Comparison of ENCODE assay signal across 31 mouse cellular contexts in genomic region chr11:96542561-96542960, GRCm38 (mm10).
DNase-seq lines count a peak whose midpoint lies in the region; ATAC-seq and TF ChIP-seq lines count a peak whose summit lies in the region.
"Had no signal": no experiment of that assay in that cellular context is flagged by ENCODE, and none has a peak within 500 bp of the region (broad histone marks: within the 10 kb centered on the region; RNA-seq: fewer than 3 reads in every experiment).

No protein-coding gene starts in this region.

- H3K4me1 ChIP-seq in hindbrain, embryonic 13.5 days (replicated peaks), result 0 out of 2 replicates have a peak, but pooled peaks cover 13% of the 10 kb centered on the region
- no peaks in the 10 kb centered on the region for H3K4me1 ChIP-seq in hindbrain, embryonic 14.5 days (replicated peaks; ENCODE audit: control insufficient read depth, insufficient read depth, low read length)
- peaks cover 62% of the 10 kb centered on the region for H3K4me1 ChIP-seq in kidney, embryonic 15.5 days
- H3K4me1 ChIP-seq in lung, postnatal 0 days (ENCODE audit: insufficient read depth, low read depth, low read length), result no peaks in the 10 kb centered on the region
- H3K4me1 ChIP-seq: embryonic facial prominence, embryonic 13.5 days; heart, embryonic 13.5 days; limb, embryonic 13.5 days; lung, embryonic 15.5 days; megakaryocyte, embryonic 14.5 days had no signal

- no peak for DNase-seq in hindbrain, embryonic 14.5 days (ENCODE audit: low spot score)
- peak; percentile 96 for DNase-seq in Patski (ENCODE audit: low read depth, low spot score)
- DNase-seq in kidney, postnatal 36 days, result peak; percentile 39 to 80
- no peak for DNase-seq in lung, postnatal 0 days (ENCODE audit: low spot score)
- DNase-seq: adrenal gland, postnatal 14 days; cerebellum, adult 11 months; cerebellum, adult 9-11 months; embryo, embryonic 11 days; gastrocnemius, adult 2 months; gastrocnemius, postnatal 36 days; heart, adult 2 months; heart, postnatal 10 days; layer of hippocampus, adult 9-11 months; lung, postnatal 4 days; right cerebral cortex, postnatal 4 days; thymus, adult 18-20 months; thymus, postnatal 25 days had no signal

- 0 out of 2 replicates have a peak overlapping the region, but pooled peaks have one; percentile 58 for H3K27ac ChIP-seq in hindbrain, embryonic 13.5 days
- no peak overlapping the region for H3K27ac ChIP-seq in hindbrain, embryonic 14.5 days
- peak overlapping the region; percentile 95 for H3K27ac ChIP-seq in kidney, embryonic 15.5 days
- no peak overlapping the region for H3K27ac ChIP-seq in lung, postnatal 0 days (ENCODE audit: low read length)
- H3K27ac ChIP-seq: embryonic facial prominence, embryonic 13.5 days; gastrocnemius, adult 2 months; heart, adult 2 months; heart, embryonic 13.5 days; left cerebral cortex, adult 2 months; limb, embryonic 13.5 days; lung, embryonic 15.5 days; stomach, postnatal 0 days had no signal

- H3K36me3 ChIP-seq in hindbrain, embryonic 13.5 days, result no peaks in the 10 kb centered on the region
- no peaks in the 10 kb centered on the region for H3K36me3 ChIP-seq in hindbrain, embryonic 14.5 days (replicated peaks; ENCODE audit: control insufficient read depth, insufficient read depth)
- H3K36me3 ChIP-seq in kidney, embryonic 15.5 days, result no peaks in the 10 kb centered on the region
- no peaks in the 10 kb centered on the region for H3K36me3 ChIP-seq in lung, postnatal 0 days (ENCODE audit: insufficient read depth, low read length)
- H3K36me3 ChIP-seq: embryonic facial prominence, embryonic 13.5 days; G1E; heart, embryonic 13.5 days; limb, embryonic 13.5 days; lung, embryonic 15.5 days had no signal

- no peak for TF ChIP-seq CTCF in Patski (IDR thresholded peaks at IDR 0.05)
- TF ChIP-seq CTCF in lung, postnatal 0 days (IDR thresholded peaks at IDR 0.05), result no peak

- H3K9me3 ChIP-seq in hindbrain, embryonic 13.5 days, result no peaks in the 10 kb centered on the region
- no peaks in the 10 kb centered on the region for H3K9me3 ChIP-seq in hindbrain, embryonic 14.5 days (ENCODE audit: control insufficient read depth, low read length)
- H3K9me3 ChIP-seq in kidney, embryonic 15.5 days (replicated peaks), result no peaks in the 10 kb centered on the region
- no peaks in the 10 kb centered on the region for H3K9me3 ChIP-seq in lung, postnatal 0 days (ENCODE audit: low read length)
- H3K9me3 ChIP-seq: embryonic facial prominence, embryonic 13.5 days; G1E; heart, embryonic 13.5 days; limb, embryonic 13.5 days; lung, embryonic 15.5 days; megakaryocyte, embryonic 14.5 days had no signal

- POLR2A ChIA-PET in Patski (lab: Charles Lee), result interaction anchor here (0.6 to 1.9 kb wide), 6 partner anchors 10 to 246 kb away, joined by 3 to 6 read pairs (median 4); partner anchors contain the start of gene Hoxb4

- WGBS in hindbrain, embryonic 13.5 days, result 76% methylated on average over 7 of the region's 7 CpGs
- WGBS in hindbrain, embryonic 14.5 days, result 72% methylated on average over 7 of the region's 7 CpGs
- WGBS in kidney, embryonic 15.5 days, result 42% methylated on average over 7 of the region's 7 CpGs
- WGBS in lung, postnatal 0 days, result 71% methylated on average over 7 of the region's 7 CpGs

- CTCF ChIA-PET in Patski (lab: Charles Lee), result interaction anchor here (0.8 to 2.7 kb wide), 5 partner anchors 9 to 131 kb away, joined by 3 to 7 read pairs (median 3); no protein-coding TSS in a partner anchor

- no peak for TF ChIP-seq EP300 in lung, postnatal 0 days (IDR thresholded peaks at IDR 0.05)

- H3K9ac ChIP-seq in hindbrain, embryonic 13.5 days, result no peak overlapping the region
- no peak overlapping the region for H3K9ac ChIP-seq in hindbrain, embryonic 14.5 days
- no peak overlapping the region for H3K9ac ChIP-seq in kidney, embryonic 15.5 days
- H3K9ac ChIP-seq in lung, postnatal 0 days (replicated peaks; ENCODE audit: low read depth), result no peak overlapping the region
- H3K9ac ChIP-seq: embryonic facial prominence, embryonic 13.5 days; heart, embryonic 13.5 days; limb, embryonic 13.5 days; lung, embryonic 15.5 days had no signal

- H3K4me3 ChIP-seq in hindbrain, embryonic 13.5 days, result no peak overlapping the region
- no peak overlapping the region for H3K4me3 ChIP-seq in hindbrain, embryonic 14.5 days (replicated peaks; ENCODE audit: low read length)
- no peak overlapping the region for H3K4me3 ChIP-seq in kidney, embryonic 15.5 days (replicated peaks)
- no peak overlapping the region for H3K4me3 ChIP-seq in lung, postnatal 0 days (ENCODE audit: low read depth, low read length)
- H3K4me3 ChIP-seq: embryonic facial prominence, embryonic 13.5 days; gastrocnemius, adult 2 months; heart, adult 2 months; heart, embryonic 13.5 days; left cerebral cortex, adult 2 months; limb, embryonic 13.5 days; lung, embryonic 15.5 days; megakaryocyte, embryonic 14.5 days had no signal

- no peak overlapping the region for H3K4me2 ChIP-seq in hindbrain, embryonic 13.5 days
- no peak overlapping the region for H3K4me2 ChIP-seq in hindbrain, embryonic 14.5 days (replicated peaks)
- H3K4me2 ChIP-seq in kidney, embryonic 15.5 days, result no peak overlapping the region
- H3K4me2 ChIP-seq in lung, postnatal 0 days (replicated peaks; ENCODE audit: low read depth, low read length), result no peak overlapping the region
- H3K4me2 ChIP-seq: embryonic facial prominence, embryonic 13.5 days; heart, embryonic 13.5 days; limb, embryonic 13.5 days; liver, embryonic 11.5 days; lung, embryonic 15.5 days had no signal

- in situ Hi-C loops in Patski (cut with MboI; ENCODE audit: low pct_unique_long_range_greater_than_20kb), result loop anchor here (5.0 kb wide), 2 partner anchors 130 to 320 kb away; no protein-coding TSS in a partner anchor

- H3K27me3 ChIP-seq in hindbrain, embryonic 13.5 days, result no peaks in the 10 kb centered on the region
- no peaks in the 10 kb centered on the region; the same call in 1 of the 2 replicates for H3K27me3 ChIP-seq in hindbrain, embryonic 14.5 days (ENCODE audit: control insufficient read depth, insufficient read depth, low read length)
- H3K27me3 ChIP-seq in Patski, result no peaks in the 10 kb centered on the region
- H3K27me3 ChIP-seq in kidney, embryonic 15.5 days, result peaks cover 6% of the 10 kb centered on the region
- no peaks in the 10 kb centered on the region for H3K27me3 ChIP-seq in lung, postnatal 0 days (replicated peaks; ENCODE audit: insufficient read depth, low read length)

- no peak for ATAC-seq in hindbrain, embryonic 13.5 days (ENCODE audit: low FRiP score)
- no peak for ATAC-seq in hindbrain, embryonic 14.5 days (ENCODE audit: low FRiP score)
- ATAC-seq in Patski, result peak; percentile 79
- peak; percentile 83 for ATAC-seq in kidney, embryonic 15.5 days (replicated peaks; ENCODE audit: low FRiP score)
- ATAC-seq in lung, postnatal 0 days, result no peak
- no peak for ATAC-seq in erythroid progenitor cell, adult 5-6 weeks (replicated peaks; ENCODE audit: low FRiP score, poor library complexity, severe bottlenecking)
- ATAC-seq: forebrain, embryonic 16.5 days; intestine, embryonic 16.5 days had no signal

Comparison
In these comparisons a context has a peak if more than half of its experiments do, and no peak if none do; other contexts are left out.
1. H3K27ac ChIP-seq: peak in hindbrain, embryonic 13.5 days (single experiment) and kidney, embryonic 15.5 days (single experiment); none in hindbrain, embryonic 14.5 days (single experiment) and lung, postnatal 0 days (single experiment).
2. ATAC-seq: peak in Patski (single experiment) and kidney, embryonic 15.5 days (single experiment); none in hindbrain, embryonic 13.5 days (single experiment), hindbrain, embryonic 14.5 days (single experiment), lung, postnatal 0 days (single experiment) and erythroid progenitor cell, adult 5-6 weeks (single experiment).
3. DNase-seq: peak in Patski (single experiment) and kidney, postnatal 36 days (2 of 2); none in hindbrain, embryonic 14.5 days (single experiment) and lung, postnatal 0 days (single experiment).